8 mouse cellular contexts compared by ENCODE assay signal in genomic region chr3:145651029-145651977, GRCm38 (mm10). TPM values are rescaled to one million over a fixed set of nuclear protein-coding genes. Genes with fewer than 3 reads are reported as not detected.
DNase-seq lines count a peak whose midpoint lies in the region; ATAC-seq lines count a peak whose summit lies in the region.

No protein-coding gene starts in this region.

- H3K9ac ChIP-seq in forebrain, embryonic 16.5 days (replicated peaks; ENCODE audit: low read depth, low read length) = no peak overlapping the region
- peak overlapping the region; percentile 90 for H3K9ac ChIP-seq in intestine, embryonic 14.5 days (ENCODE audit: low read length)

- H3K27ac ChIP-seq in forebrain, embryonic 16.5 days (ENCODE audit: low read length) = peak overlapping the region; percentile 45
- peak overlapping the region; percentile 89 for H3K27ac ChIP-seq in intestine, embryonic 14.5 days (ENCODE audit: low read depth)

- peak overlapping the region; percentile 84 for H3K4me2 ChIP-seq in forebrain, embryonic 16.5 days (ENCODE audit: low read length)
- H3K4me2 ChIP-seq in intestine, embryonic 14.5 days (ENCODE audit: low read length) = peak overlapping the region; percentile 80

- peak overlapping the region; percentile 2; the same call in 1 of the 2 replicates for H3K4me3 ChIP-seq in forebrain, embryonic 16.5 days (replicated peaks; ENCODE audit: low read length)
- H3K4me3 ChIP-seq in intestine, embryonic 14.5 days (ENCODE audit: low read depth, low read length) = peak overlapping the region; percentile 66; the same call in 1 of the 2 replicates

- WGBS in forebrain, embryonic 16.5 days = 4% methylated on average over 19 of the region's 19 CpGs
- 12% methylated on average over 18 of the region's 19 CpGs for WGBS in intestine, embryonic 14.5 days

- ATAC-seq in forebrain, embryonic 16.5 days = peak; percentile 35
- no peak for ATAC-seq in intestine, embryonic 14.5 days (replicated peaks; ENCODE audit: low FRiP score, low TSS enrichment, low read depth)

- H3K4me1 ChIP-seq in forebrain, embryonic 16.5 days (replicated peaks; ENCODE audit: control insufficient read depth, insufficient read depth, low read length) = peaks cover 59% of the 10 kb centered on the region
- peaks cover 41% of the 10 kb centered on the region for H3K4me1 ChIP-seq in intestine, embryonic 14.5 days (replicated peaks; ENCODE audit: control insufficient read depth, insufficient read depth, low read length)

- peaks cover 14% of the 10 kb centered on the region; the same call in 1 of the 2 replicates for H3K27me3 ChIP-seq in forebrain, embryonic 16.5 days (replicated peaks; ENCODE audit: control insufficient read depth, insufficient read depth, low read length)
- H3K27me3 ChIP-seq in intestine, embryonic 14.5 days (replicated peaks; ENCODE audit: control insufficient read depth, insufficient read depth, low read length) = no peaks in the 10 kb centered on the region

- peak; percentile 12 for DNase-seq in right cerebral cortex, adult 18-20 months
- DNase-seq in right cerebral cortex, postnatal 14 days = no peak
- DNase-seq in intestine, embryonic 14.5 days (ENCODE audit: low spot score) = peak; percentile 79
- DNase-seq in lung, postnatal 10 days = peak; percentile 69
- no peak for DNase-seq in ovary, postnatal 10 days (ENCODE audit: low spot score)
- DNase-seq in spleen, postnatal 36 days (ENCODE audit: low spot score in 2 of 2) = no peak
- DNase-seq in thymus, postnatal 4 days = no peak

- H3K36me3 ChIP-seq in forebrain, embryonic 16.5 days (ENCODE audit: control insufficient read depth, insufficient read depth) = no peaks in the 10 kb centered on the region
- H3K36me3 ChIP-seq in intestine, embryonic 14.5 days (ENCODE audit: control insufficient read depth, insufficient read depth, low read length) = peaks cover 17% of the 10 kb centered on the region

- H3K9me3 ChIP-seq in forebrain, embryonic 16.5 days (ENCODE audit: control insufficient read depth, low read length) = no peaks in the 10 kb centered on the region
- no peaks in the 10 kb centered on the region for H3K9me3 ChIP-seq in intestine, embryonic 14.5 days (ENCODE audit: control insufficient read depth, low read length)

RNA-seq across cellular contexts. Expression of gene Ccn1, which starts 1.5 kb away (rescaled TPM):
- 25.4 and 32.1 TPM in 2 replicates for polyA plus RNA-seq in forebrain, embryonic 16.5 days (2015; fragmentation: Nextera tagmentation; extraction: Ambion mirVana)
- 33.4 and 34.7 TPM in 2 replicates for polyA plus RNA-seq in intestine, embryonic 14.5 days (2014; fragmentation: Nextera tagmentation; extraction: Ambion mirVana)

Comparison
In these comparisons a context has a peak if more than half of its experiments do, and no peak if none do; other contexts are left out.
1. DNase-seq: peak in right cerebral cortex, adult 18-20 months (single experiment), intestine, embryonic 14.5 days (single experiment) and lung, postnatal 10 days (single experiment); none in right cerebral cortex, postnatal 14 days (single experiment), ovary, postnatal 10 days (single experiment), spleen, postnatal 36 days (0 of 2) and thymus, postnatal 4 days (single experiment).